Mouse (Mus musculus): ENCODE results near the gene Slc22a7. TPM values are rescaled to one million over a fixed set of nuclear protein-coding genes. Genes with fewer than 3 reads are reported as not detected.
A peak's percentile ranks its signal among the peaks of the same experiment; 100 is the strongest.

The Slc22a7 gene
- total RNA-seq (2021) = not detected

GRCm38 (mm10) chr17:46438298-46438873 lies at the start of gene Slc22a7:
Gene Slc22a7 (minus strand): TSS chr17:46438457.
- no peak for DNase-seq

GRCm38 (mm10) chr17:46487431-46487830 lies 49.2 kb upstream of the Slc22a7 start, which contains the start of gene Ttbk1:
Gene Ttbk1 (minus strand): TSS chr17:46487675.
- no peak for DNase-seq

GRCm38 (mm10) chr17:46486995-46487394 lies 48.7 kb upstream of the Slc22a7 start:
- no peak for DNase-seq

- DNase-seq = no peak
Measured at GRCm38 (mm10) chr17:46484461-46484875, 46.2 kb upstream of the Slc22a7 start.

GRCm38 (mm10) chr17:46484021-46484431 lies 45.8 kb upstream of the Slc22a7 start:
- DNase-seq = no peak

GRCm38 (mm10) chr17:46483561-46484001 lies 45.3 kb upstream of the Slc22a7 start:
- DNase-seq = no peak

GRCm38 (mm10) chr17:46477286-46477685 lies 39.0 kb upstream of the Slc22a7 start:
- DNase-seq = no peak

- DNase-seq = no peak
Measured at GRCm38 (mm10) chr17:46476601-46477000, 38.3 kb upstream of the Slc22a7 start.

GRCm38 (mm10) chr17:46467830-46468229 lies 29.6 kb upstream of the Slc22a7 start:
- no peak for DNase-seq

GRCm38 (mm10) chr17:46462226-46462625 lies 24.0 kb upstream of the Slc22a7 start:
- peak; percentile 74 for DNase-seq

GRCm38 (mm10) chr17:46461347-46461746 lies 23.1 kb upstream of the Slc22a7 start:
- no peak for DNase-seq

GRCm38 (mm10) chr17:46460673-46461072 lies 22.4 kb upstream of the Slc22a7 start:
- DNase-seq = no peak

GRCm38 (mm10) chr17:46458439-46458838 lies 20.2 kb upstream of the Slc22a7 start:
- DNase-seq = peak; percentile 46

- DNase-seq = peak; percentile 50
Measured at GRCm38 (mm10) chr17:46457791-46458190, 19.5 kb upstream of the Slc22a7 start.

GRCm38 (mm10) chr17:46455110-46455691 lies 16.9 kb upstream of the Slc22a7 start:
- DNase-seq = peak; percentile 48

- no peak for DNase-seq
Measured at GRCm38 (mm10) chr17:46454539-46454938, 16.3 kb upstream of the Slc22a7 start.

GRCm38 (mm10) chr17:46453970-46454411 lies 15.7 kb upstream of the Slc22a7 start:
- no peak for DNase-seq

GRCm38 (mm10) chr17:46453302-46453948 lies 15.2 kb upstream of the Slc22a7 start:
- no peak for DNase-seq

GRCm38 (mm10) chr17:46452683-46453082 lies 14.4 kb upstream of the Slc22a7 start:
- no peak for DNase-seq

- DNase-seq = no peak
Measured at GRCm38 (mm10) chr17:46446264-46446663, 8.0 kb upstream of the Slc22a7 start.

- no peak for DNase-seq
Measured at GRCm38 (mm10) chr17:46444839-46445579, 6.8 kb upstream of the Slc22a7 start.

GRCm38 (mm10) chr17:46439176-46439575 lies 919 bp upstream of the Slc22a7 start:
- no peak for DNase-seq
